Mouse (Mus musculus) adrenal gland, postnatal 4 days (tissue): Measurements from ENCODE around the gene Cyp1a2. TPM values are rescaled to one million over a fixed set of nuclear protein-coding genes. Genes with fewer than 3 reads are reported as not detected.
A peak's percentile ranks its signal among the peaks of the same experiment; 100 is the strongest.

Source experiments
- DNase-seq, 2 experiments: peaks; one replicate each; pipeline ENCODE4 v3.0.0; 2021 to 2022; ENCODE audit warnings: low spot score in 2 of 2, mixed read lengths in 2 of 2
- total RNA-seq, 2 experiments: library from RNA; stranded (reverse); gene quantifications; 2 replicates each; pipeline ENCODE4 v1.2.3; 2021

Cyp1a2 gene
- total RNA-seq, 2 experiments from 2014 or later = 8.7 TPM; not detected in 1

DNA sequence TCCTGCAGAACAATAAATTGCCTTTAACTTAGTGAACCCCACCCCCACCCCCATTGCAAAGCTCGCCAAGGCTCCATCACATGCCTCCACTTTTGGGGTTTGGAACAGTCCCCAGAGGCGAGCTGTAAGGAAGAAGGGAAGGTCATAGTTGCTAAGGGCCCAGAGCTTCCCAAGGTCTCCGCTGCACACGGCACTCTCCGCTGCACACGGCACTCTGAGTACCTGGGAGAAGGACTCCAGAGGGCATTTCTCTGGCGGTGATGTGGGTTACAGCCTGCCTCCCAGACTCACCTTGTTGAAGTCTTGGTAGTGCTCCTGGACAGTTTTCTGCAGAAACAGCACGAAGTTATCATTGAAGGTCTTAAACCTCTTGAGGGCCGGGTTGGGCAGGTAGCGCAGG lies 2.1 kb downstream of the Cyp1a2 start:
- DNase-seq = no peak

DNA sequence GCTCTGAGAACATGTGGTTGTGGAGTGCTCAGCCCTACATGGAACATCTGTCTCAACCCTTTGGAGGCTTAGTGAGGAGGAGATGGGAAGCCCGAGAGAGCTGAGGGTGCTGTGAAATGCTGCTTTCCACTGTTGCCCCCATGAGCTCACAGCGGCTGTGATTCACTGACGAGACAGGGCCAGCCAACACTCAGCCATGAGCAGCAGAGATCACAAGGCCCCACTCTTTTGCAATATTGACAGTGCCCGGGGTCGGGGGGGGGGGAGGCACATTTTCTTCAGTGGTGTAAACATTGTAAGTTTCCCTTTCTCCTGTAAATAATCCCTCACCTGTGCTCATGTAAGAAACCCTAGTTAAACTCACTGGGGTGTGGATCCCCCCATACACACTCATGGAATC lies 12.0 kb downstream of the Cyp1a2 start:
- no peak for DNase-seq

DNA sequence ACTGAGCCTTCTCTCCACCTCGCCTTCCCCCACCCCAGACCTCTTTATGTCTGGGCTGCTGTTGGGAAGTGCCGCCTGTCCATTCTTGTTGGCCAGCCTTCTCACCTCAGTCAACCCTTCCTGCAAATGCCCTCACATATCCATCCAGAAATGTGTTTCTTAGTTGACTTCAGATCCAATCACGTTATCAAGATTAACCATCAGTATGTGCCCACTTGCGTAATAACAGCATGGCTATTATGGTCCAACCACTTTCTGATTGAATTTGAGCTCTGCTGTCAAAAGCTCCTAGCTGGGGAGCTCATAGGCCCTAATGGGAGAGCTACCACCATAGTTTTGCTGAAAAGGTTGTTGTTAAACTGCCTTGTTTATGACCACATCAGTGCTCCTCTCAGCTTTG lies 12.5 kb downstream of the Cyp1a2 start:
- DNase-seq = no peak

- DNase-seq = no peak
Measured at GRCm38 (mm10) chr9:57669566-57669965, 13.9 kb downstream of the Cyp1a2 start.

GRCm38 (mm10) chr9:57668277-57668676 lies 15.2 kb downstream of the Cyp1a2 start:
- no peak for DNase-seq

GRCm38 (mm10) chr9:57667817-57668216 lies 15.7 kb downstream of the Cyp1a2 start:
- DNase-seq = no peak

DNA sequence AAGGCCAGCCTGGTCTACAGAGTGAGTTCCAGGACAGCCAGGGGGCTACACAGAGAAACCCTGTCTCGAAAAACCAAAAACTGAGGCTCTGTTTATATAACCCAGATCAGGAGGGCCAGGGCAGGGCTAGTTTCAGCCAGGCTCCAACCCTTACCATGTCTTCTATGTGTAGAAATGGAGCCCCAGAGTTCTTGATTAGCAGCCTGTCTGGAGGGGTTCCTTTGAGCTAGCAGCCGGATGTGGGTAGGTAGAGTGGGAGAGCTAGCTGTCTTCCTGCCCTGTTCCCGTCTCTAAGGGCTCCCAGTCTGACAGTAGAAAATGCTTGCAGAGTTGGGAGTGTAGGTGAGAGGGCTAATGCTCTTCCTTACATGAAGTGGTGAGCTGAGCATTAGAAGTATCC lies 16.4 kb downstream of the Cyp1a2 start:
- no peak for DNase-seq

DNA sequence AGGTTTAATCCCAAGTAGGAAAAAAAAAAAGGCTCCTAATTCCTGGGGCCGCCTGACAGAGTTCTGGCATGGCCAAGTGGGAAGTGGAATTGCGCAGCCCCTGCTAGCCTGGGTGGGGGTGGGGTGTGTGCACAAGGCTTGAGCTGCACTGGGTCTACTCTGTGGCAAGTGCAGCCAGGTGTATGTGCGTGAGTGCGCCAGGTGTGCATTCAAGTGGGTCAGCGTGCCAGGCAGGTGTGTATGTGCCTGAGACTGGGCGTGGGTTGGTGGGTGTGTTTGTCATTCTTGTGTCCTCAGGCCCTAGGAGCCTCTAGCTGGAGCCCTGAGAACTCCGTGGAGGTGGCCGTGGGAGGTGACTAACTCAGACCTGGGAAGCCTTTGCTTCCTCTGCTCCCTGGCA lies 17.0 kb downstream of the Cyp1a2 start:
- no peak for DNase-seq

GRCm38 (mm10) chr9:57664616-57665015 lies 18.9 kb downstream of the Cyp1a2 start:
- DNase-seq = no peak

- DNase-seq = no peak
Measured at GRCm38 (mm10) chr9:57661552-57661951, 22.0 kb downstream of the Cyp1a2 start.

GRCm38 (mm10) chr9:57660501-57660900 lies 23.0 kb downstream of the Cyp1a2 start:
- DNase-seq = no peak

DNA sequence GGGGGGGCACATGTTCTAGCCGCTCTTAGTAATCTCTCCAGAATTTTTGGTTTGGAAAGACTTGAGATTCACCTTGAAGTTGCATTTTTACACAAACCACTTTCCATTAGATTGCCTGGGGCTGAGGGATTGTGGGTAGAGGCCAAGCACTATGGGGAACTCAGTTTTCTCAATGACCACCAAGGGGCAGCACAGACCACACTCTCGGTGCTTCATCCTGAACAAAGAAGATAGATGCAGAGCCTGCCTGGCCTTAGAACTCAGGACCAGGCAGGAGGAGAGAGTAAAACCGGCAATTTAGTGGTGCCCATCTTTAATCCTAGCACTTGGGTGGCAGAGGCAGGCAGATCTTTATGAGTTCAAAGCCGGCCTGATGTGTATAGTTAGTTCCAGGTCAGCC lies 23.7 kb downstream of the Cyp1a2 start:
- DNase-seq = peak in 1 of 2 experiments; percentile 54

DNA sequence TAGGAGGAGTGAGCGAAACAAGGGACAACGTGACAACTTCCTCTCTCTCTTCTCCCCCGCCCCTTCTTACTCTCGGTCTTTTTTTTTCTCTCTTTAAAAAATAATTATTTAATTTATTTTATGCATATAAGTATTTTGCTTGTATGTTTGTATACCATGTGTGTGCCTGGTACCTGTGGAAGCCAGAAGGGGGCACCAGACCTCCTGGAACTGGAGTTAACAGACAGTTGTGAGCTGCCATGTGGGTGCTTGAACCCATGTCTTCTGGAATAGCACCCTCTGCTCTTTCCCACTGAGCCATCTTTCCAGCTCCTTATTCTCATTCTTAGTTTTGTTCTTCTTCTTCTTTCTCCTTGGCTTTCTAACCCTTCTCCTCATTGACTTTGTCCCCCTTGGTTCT lies 24.5 kb downstream of the Cyp1a2 start:
- DNase-seq = no peak

GRCm38 (mm10) chr9:57657843-57658242 lies 25.7 kb downstream of the Cyp1a2 start:
- DNase-seq = no peak

DNA sequence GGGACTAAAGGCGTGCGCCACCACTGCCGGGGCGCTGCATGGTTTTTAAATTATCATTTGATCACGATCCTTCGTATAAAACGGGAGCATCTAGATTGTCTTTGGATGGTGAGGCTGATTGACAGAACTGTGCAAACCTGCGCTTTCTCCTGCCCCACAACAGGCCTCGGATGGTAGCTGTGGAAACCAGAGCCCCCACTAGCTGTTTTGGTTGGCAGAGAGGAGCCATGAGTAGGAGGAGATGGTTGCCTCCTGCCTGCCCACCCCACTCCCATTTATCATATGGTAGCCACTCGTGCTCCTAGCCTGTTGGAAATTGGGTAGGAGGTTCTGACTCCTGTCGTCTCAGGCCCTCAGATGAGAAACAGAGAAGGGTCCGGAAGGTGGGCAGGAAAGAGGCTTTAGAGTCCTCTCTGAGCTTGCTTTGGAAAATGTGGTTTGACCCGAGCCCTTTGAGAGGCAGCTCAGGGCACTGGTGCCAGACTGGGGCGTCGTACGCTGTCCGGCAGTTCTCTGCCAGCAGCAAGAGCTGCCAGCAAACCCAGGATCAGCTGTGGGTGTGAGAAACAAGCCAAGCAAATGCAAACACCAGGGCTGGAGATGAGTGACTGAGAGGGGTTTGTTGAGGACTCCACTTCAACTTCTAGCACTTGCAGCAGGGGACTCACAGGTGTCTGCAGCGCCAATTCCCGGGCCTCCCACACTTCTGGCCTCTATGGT lies 26.7 kb downstream of the Cyp1a2 start:
- no peak for DNase-seq

GRCm38 (mm10) chr9:57655749-57656148 lies 27.8 kb downstream of the Cyp1a2 start:
- DNase-seq = peak; percentile 86 to 96

DNA sequence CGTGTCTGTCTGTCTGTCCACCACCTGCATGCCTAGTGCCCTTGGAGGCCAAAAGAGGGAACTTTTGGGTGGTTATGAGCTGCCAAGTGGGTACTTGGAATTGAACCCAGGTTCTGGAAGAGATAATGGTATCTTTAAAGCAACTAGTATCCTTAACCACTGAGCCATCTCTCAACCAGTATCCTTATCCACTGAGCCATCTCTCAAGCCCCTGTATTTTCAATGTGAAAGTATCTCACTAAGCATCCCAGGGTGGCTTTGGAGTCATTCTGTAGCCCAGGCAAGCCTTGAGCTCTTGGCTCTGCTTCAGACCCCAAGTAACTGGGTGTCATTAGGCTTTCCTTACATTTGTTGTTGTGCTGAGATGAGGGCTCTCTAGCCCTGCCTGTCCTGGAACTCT lies 28.5 kb downstream of the Cyp1a2 start:
- DNase-seq = no peak

- DNase-seq = no peak
Measured at GRCm38 (mm10) chr9:57653283-57653682, 30.2 kb downstream of the Cyp1a2 start, which contains the start of gene Csk. Csk (minus strand) TSS chr9:57653631.

- no peak for DNase-seq
Measured at GRCm38 (mm10) chr9:57652855-57653254, 30.6 kb downstream of the Cyp1a2 start.

DNA sequence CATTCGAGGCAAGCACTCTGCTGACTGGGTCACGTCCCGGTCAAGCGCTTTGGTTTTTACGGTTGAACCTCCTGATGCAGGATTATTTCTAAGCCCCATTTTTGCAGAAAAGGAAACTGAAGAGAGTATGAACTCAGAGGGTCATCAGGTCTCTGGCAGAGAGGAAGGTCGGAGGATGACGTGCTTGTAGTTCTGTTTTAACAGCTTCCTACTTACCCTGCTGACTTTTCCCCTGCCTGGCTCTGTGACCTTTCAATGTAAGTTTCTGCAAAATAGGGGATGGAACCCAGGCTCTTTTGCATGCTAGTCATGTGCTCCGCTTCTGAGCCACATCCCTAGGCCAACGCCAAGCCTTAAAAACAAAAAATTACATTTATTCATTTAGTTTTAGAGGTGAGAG lies 31.2 kb downstream of the Cyp1a2 start:
- DNase-seq = no peak

- no peak for DNase-seq
Measured at GRCm38 (mm10) chr9:57650786-57651311, 32.7 kb downstream of the Cyp1a2 start.

GRCm38 (mm10) chr9:57650130-57650785 lies 33.2 kb downstream of the Cyp1a2 start:
- DNase-seq = no peak
